Mouse (Mus musculus): ENCODE results near the gene Carns1. TPM values are rescaled to one million over a fixed set of nuclear protein-coding genes. Genes with fewer than 3 reads are reported as not detected.

The Carns1 gene
- total RNA-seq, 4 experiments from 2014 or later: 23.8 to 33.0 (median 24.9) TPM

Small RNA genes within 50 kb of the gene (microRNA-seq; reads per million reads assigned to microRNA genes)
- not detected for gene Gm26115

Other genes with a start within 250 kb of the Carns1 start
- 1 to 10 TPM; 1.0 to 2.6 (median 1.3) TPM for gene Aldh3b1, start 245.7 kb downstream of the Carns1 start, total RNA-seq (2022)
- gene Unc93b1, start 240.3 kb downstream of the Carns1 start, total RNA-seq (2022): 1 to 10 TPM; 3.2 to 4.5 (median 3.5) TPM
- not detected for gene Aldh3b3, start 216.8 kb downstream of the Carns1 start, total RNA-seq (2022)
- under 1 TPM in 3 of 4 experiments, not detected in 1; 0.19 to 0.62 (median 0.52) TPM for gene Aldh3b2, start 203.2 kb downstream of the Carns1 start, total RNA-seq (2022)
- gene Acy3, start 188.9 kb downstream of the Carns1 start, total RNA-seq (2022): 1 to 10 TPM; 1.1 to 1.7 (median 1.5) TPM
- gene Tbx10, start 182.7 kb downstream of the Carns1 start, total RNA-seq (2022): under 1 TPM in 1 of 4 experiments, not detected in 3; 0.16 TPM
- gene Nudt8, start 174.9 kb downstream of the Carns1 start, total RNA-seq (2022): 10 to 100 TPM; 19.0 to 24.8 (median 22.8) TPM
- gene Gm49405, start 174.9 kb downstream of the Carns1 start, total RNA-seq (2022): under 1 TPM; 0.12 to 0.39 (median 0.15) TPM
- 1 to 10 TPM in 1 of 4 experiments, under 1 TPM in 3; 0.36 to 1.2 (median 0.73) TPM for gene Doc2g, start 172.2 kb downstream of the Carns1 start, total RNA-seq (2022)
- gene Ndufv1, start 162.7 kb downstream of the Carns1 start, total RNA-seq (2022): 100 to 1,000 TPM; 435 to 477 (median 462) TPM
- 100 to 1,000 TPM; 411 to 453 (median 419) TPM for gene Gstp1, start 137.5 kb downstream of the Carns1 start, total RNA-seq (2022)
- gene Gstp2, start 129.5 kb downstream of the Carns1 start, total RNA-seq (2022): 100 to 1,000 TPM; 240 to 258 (median 250) TPM
- gene Gstp3, start 115.9 kb downstream of the Carns1 start, total RNA-seq (2022): not detected
- gene Cabp2, start 93.9 kb downstream of the Carns1 start, total RNA-seq (2022): not detected
- 10 to 100 TPM; 14.0 to 20.3 (median 18.0) TPM for gene Cdk2ap2, start 78.3 kb downstream of the Carns1 start, total RNA-seq (2022)
- 1 to 10 TPM; 1.1 to 3.3 (median 2.4) TPM for gene Pitpnm1, start 75.5 kb downstream of the Carns1 start, total RNA-seq (2022)
- 10 to 100 TPM; 85.7 to 96.3 (median 90.3) TPM for gene Aip, start 49.6 kb downstream of the Carns1 start, total RNA-seq (2022)
- not detected for gene Gpr152, start 35.7 kb downstream of the Carns1 start, total RNA-seq (2022)
- gene Cabp4, start 31.4 kb downstream of the Carns1 start, total RNA-seq (2022): not detected
- 10 to 100 TPM; 10.4 to 13.2 (median 11.6) TPM for gene Coro1b, start 26.9 kb downstream of the Carns1 start, total RNA-seq (2022)
- gene Ptprcap, start 21.9 kb downstream of the Carns1 start, total RNA-seq (2022): under 1 TPM in 2 of 4 experiments, not detected in 2; 0.27 to 0.38 TPM
- 10 to 100 TPM; 18.6 to 28.4 (median 25.7) TPM for gene Rps6kb2, start 12.1 kb downstream of the Carns1 start, total RNA-seq (2022)
- gene Tbc1d10c, start 15.8 kb upstream of the Carns1 start, total RNA-seq (2022): 1 to 10 TPM; 6.6 to 8.6 (median 7.9) TPM
- 100 to 1,000 TPM; 198 to 243 (median 235) TPM for gene Ppp1ca, start 16.6 kb upstream of the Carns1 start, total RNA-seq (2022)
- gene Rad9a, start 26.2 kb upstream of the Carns1 start, total RNA-seq (2022): 1 to 10 TPM; 1.7 to 3.6 (median 2.3) TPM
- gene Clcf1, start 38.8 kb upstream of the Carns1 start, total RNA-seq (2022): under 1 TPM in 3 of 4 experiments, not detected in 1; 0.20 to 0.43 (median 0.22) TPM
- gene AC109138.7, start 38.9 kb upstream of the Carns1 start, total RNA-seq (2022): not detected
- 10 to 100 TPM; 13.1 to 19.4 (median 17.3) TPM for gene Pold4, start 56.4 kb upstream of the Carns1 start, total RNA-seq (2022)
- gene Ssh3, start 93.7 kb upstream of the Carns1 start, total RNA-seq (2022): 1 to 10 TPM; 2.3 to 5.8 (median 2.9) TPM
- gene Ankrd13d, start 107.7 kb upstream of the Carns1 start, total RNA-seq (2022): under 1 TPM in 1 of 4 experiments, not detected in 3; 0.63 TPM
- 10 to 100 TPM; 55.7 to 65.2 (median 62.1) TPM for gene Grk2, start 130.7 kb upstream of the Carns1 start, total RNA-seq (2022)
- gene Kdm2a, start 222.8 kb upstream of the Carns1 start, total RNA-seq (2022): 10 to 100 TPM; 30.2 to 37.7 (median 37.2) TPM